Mouse (Mus musculus): ENCODE measurements at regions not wholly inside any gene's neighbourhood (a gene's known extent, or its start where the extent isn't known, plus 50 kb on each side); places are given as distances from the start of the nearest gene placed in this dataset.

- DNase-seq, result peak; percentile 8
Measured at GRCm38 (mm10) chr7:92984701-92985682, 94.7 kb upstream of the Fam181b start.

GRCm38 (mm10) chr7:92985683-92986070, 94.0 kb upstream of the Fam181b start:
- no peak for DNase-seq

DNA sequence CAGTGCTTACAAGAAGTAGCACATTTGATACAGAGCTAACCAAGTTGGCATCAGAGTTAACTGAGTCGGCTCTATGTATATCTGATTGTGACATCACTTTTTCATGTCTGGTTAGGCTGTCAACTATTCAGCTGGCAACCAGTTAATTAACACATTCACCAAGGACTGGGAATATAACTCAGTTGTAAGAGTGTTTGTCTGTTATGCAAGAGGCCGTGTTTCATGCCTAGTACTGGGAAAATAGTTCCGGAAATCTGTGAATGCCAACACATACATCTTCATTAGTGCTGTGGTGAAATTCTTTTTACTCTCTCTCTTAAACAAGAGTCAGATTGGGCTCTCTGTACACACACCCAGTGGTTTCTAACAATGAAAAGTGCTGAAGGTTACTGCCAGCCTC, 80.8 kb upstream of the Fam181b start:
- no peak for DNase-seq

GRCm38 (mm10) chr7:93006694-93007231, 72.9 kb upstream of the Fam181b start:
- DNase-seq, result peak; percentile 39

- no peak for DNase-seq
Measured at GRCm38 (mm10) chr7:93007721-93008120, 71.9 kb upstream of the Fam181b start.

GRCm38 (mm10) chr7:93019390-93019789, 60.3 kb upstream of the Fam181b start:
- DNase-seq, result no peak

DNA sequence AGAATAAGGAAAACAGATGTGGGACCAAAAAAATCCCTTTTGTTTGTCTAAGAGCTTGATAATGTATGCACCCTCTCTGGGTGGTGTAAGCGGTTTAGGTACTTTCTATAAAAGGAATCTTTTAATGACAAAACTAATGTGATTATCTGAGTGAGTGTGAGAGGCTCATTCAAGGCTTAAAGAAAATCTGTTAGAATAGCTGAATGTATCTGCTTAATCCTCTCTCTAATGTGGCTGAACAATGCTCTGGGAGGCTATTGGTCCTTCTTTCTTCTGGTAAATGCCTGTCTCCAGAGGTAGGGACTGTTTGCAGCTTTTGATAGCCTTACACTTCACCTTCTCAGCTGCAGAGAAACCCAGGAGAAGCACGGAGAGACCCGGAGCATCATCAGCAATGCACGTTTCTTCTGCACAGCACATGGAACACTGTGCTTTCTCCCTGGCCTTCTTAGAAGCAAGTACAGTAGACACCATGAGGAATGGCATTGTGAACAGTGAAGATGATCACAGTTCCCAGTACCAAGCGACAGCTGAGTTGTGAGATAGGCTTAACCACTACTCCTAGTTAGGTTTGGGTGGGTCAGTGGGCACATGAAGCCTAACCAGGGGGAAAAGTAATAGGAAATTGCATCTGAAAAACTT, 56.1 kb upstream of the Fam181b start:
- no peak for DNase-seq

DNA sequence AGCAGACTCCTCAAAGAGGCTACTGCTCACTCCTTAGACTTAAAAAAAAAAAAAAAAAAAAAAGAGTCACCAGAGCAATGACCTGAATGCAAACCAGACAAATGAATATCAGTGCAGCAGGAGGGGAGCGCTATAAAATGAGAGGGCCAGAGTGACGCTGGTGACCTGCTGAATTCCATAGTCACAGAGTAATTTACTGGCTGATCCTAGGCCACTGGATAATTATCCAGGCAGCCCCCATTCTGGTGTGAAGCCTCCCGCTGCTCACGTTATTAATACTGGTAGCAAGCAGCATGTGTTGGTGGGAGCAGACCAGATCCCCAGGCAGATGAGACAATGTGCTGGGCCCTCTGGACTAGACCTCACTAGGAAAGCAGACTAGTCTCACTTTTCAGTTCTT, 53.4 kb upstream of the Fam181b start:
- DNase-seq, result no peak
